Mouse (Mus musculus): ENCODE measurements around the gene Dact3.
A peak's percentile ranks its signal among the peaks of the same experiment; 100 is the strongest.

Gene Dact3

DNA sequence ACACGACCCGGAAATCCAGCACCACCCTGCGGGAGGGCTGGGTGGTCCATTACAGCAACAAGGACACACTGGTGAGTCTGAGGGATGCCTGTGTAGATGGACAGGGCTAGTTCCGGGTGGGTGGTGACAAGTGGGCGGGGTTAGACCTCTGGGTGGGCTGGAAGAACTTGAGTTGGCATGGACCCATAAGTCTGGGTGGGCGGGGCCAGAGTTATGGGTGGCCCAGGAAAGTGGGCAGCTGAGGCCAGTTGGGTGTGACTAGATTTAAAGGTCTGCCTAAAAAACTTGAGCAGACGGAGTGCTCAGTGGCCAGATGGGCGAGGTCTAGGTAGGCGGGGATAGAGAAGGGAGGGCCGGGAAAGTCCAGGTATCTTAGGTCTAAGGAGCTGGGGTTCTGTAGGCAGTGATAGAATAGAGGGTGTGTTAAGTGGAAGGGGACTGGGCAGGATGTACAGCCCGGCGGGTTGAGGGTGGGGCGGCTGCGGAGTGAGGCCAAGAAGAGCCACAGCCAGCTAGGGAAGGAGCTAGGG is 21.8 kb upstream of the Dact3 start:
- ATAC-seq (ENCODE audit: insufficient number of reproducible peaks, low FRiP score, low TSS enrichment), result no peak

DNA sequence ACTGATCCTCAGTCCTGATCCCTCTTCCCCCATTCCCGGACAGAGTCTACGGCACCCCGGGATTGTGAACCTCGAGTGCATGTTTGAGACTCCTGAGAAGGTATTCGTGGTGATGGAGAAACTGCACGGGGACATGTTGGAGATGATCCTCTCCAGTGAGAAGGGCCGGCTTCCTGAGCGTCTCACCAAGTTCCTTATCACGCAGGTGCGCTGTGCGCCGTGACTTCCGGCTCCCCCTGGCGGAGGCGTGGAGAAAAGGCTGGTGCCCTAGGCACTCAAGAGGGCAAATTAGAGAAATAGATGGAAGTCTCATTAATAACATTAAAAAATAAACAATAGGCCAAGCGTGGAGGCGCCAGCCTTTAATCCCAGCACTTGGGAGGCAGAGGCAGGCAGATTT is 16.8 kb upstream of the Dact3 start:
- ATAC-seq (ENCODE audit: insufficient number of reproducible peaks, low FRiP score, low TSS enrichment), result no peak; the same call in 1 of the 2 replicates

DNA sequence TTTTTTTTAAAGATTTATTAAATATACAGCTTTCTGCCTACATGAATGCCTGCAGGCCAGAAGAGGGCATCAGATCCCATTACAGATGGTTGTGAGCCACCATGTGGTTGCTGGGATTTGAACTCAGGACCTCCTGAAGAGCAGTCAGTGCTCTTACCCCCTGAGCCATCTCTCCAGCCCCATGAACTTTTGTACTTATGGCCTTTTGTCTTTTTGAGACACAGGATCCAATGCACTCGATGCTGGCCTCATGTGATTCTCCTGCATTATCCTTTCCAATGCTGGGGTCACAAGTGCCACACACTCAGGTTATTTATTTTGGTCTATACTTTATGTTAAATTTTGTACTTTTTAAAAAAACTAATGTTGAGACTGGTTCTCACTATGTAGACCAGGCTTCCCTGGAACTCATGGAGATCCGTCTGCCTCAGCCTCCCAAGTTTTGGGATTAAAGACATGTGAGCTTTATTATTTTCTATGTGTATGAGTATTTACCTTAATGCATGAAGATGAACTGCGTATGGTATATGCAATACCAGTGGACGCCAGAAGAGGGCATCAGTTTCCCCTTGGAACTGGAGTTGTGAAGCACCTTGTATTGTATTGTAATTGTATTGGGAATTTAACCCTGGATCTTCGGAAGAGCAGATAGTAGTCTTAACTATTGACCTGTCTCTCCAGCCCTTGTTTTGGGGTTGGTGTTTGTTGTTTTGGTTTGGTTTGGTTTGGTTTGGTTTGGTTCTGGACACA is 15.0 kb upstream of the Dact3 start:
- ATAC-seq (ENCODE audit: insufficient number of reproducible peaks, low FRiP score, low TSS enrichment), result no peak

DNA sequence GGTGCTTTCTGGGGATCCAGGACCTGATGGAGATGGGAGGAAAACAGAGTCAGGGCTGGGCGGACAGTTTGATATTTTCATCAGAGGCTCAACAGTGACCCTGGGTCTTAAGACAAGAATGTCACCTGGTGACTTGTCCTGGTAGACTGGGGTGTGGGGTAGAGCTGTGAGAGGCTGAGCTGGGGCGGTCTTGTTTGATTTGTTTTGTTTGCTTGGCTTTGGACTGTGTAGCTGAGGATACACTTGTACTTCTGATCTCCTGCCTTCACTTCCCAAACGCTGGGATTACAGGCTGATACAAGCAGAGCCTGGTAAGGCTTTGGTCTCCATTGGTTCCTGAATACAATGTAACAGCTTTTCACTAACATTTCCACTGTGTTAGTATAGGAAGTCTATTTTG is 7.6 kb upstream of the Dact3 start:
- ATAC-seq (ENCODE audit: insufficient number of reproducible peaks, low FRiP score, low TSS enrichment), result no peak

DNA sequence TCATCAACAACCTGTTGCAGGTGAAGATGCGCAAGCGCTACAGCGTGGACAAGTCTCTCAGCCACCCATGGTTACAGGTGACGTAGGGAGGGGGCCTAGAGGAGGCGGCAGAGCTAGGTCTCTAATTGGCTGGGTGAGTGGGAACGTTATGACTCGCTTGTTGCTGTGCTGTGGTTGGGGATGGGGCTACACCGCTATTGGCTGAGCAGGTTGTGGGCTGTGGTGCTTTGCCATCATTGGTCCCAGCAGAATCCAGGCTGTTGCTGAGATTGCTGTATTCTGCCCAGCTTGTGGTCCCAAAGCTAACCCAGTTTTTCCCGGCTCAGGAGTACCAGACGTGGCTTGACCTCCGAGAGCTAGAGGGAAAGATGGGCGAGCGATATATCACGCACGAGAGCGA is 5.6 kb upstream of the Dact3 start:
- peak; percentile 99 for ATAC-seq (ENCODE audit: insufficient number of reproducible peaks, low FRiP score, low TSS enrichment)

DNA sequence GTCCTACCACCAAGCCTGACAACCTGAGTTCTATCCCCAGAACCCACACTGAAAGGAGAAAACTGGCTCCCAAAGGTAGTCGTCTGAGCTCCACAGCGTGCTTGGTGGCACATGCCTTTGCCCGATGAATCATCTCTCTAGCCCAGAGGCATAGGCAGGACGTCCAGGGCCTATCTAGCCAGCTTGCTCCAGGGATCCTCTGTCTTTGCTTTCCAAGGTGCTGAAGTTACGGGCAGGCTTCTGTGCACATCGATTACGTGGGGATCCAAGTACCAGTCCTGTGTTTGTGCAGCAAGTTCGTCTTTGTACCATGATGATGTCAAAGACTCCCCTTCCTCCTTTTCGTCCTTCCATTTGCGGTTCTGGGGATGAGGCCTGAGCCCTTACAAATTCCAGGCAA is 3.5 kb upstream of the Dact3 start:
- ATAC-seq (ENCODE audit: insufficient number of reproducible peaks, low FRiP score, low TSS enrichment), result no peak

DNA sequence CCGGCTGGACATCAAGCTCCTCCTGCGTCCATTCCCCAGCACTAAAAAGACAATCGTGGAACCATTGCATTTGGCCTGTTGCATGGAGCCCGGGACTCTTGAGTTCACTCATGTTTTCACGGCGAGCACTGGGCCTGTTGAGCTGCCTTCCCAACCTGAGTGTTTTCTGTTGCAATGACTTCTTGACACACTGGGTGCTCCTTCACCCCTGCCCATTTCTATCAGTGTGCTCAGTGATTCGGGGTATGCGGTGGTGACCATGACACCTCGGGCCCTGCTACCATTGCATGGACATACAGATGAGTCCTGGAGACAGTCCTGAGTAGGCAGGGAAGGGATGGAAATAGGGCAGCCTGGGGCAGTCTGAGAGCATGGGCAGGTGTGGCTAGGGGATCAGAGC is 2.6 kb upstream of the Dact3 start:
- no peak for ATAC-seq (ENCODE audit: insufficient number of reproducible peaks, low FRiP score, low TSS enrichment)

DNA sequence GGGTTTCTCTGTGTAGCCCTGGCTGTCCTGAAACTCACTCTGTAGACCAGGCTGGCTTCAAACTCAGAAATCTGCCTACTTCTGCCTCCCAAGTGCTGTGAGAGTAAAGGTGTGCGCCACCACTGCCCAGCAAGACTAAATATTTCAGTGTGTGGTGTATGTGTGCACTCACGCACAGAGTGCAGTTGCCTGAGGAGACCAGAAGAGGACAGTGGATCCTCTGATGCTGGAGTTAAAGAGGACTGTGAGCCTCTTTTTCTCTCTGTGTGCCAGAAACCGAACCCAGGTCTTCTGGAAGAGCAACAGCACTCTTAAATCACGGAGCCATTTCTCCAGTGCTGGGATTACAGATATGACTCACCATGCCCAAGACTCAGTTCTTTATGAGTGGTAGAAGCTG is 1.7 kb upstream of the Dact3 start:
- ATAC-seq (ENCODE audit: insufficient number of reproducible peaks, low FRiP score, low TSS enrichment), result no peak

DNA sequence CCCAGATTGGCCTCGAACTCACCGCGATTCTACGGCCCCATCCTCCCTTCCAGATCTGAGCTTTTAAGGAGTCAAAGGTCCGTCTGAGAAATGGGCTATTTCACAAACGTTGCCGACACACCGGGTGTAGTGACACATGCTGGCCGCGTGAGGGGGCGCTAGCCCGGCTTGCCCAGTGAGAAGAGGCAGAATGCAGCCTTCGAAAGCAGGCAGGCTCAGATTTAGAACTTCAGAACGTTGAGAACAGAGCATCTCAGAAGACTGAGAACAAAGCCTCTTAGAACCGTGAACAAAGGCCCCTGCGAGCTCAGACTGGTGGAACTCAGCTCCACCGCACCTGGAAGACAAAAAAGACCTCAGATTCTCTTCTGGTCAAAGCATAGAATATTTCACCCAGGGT is 927 bp upstream of the Dact3 start:
- ATAC-seq (ENCODE audit: insufficient number of reproducible peaks, low FRiP score, low TSS enrichment), result no peak

DNA sequence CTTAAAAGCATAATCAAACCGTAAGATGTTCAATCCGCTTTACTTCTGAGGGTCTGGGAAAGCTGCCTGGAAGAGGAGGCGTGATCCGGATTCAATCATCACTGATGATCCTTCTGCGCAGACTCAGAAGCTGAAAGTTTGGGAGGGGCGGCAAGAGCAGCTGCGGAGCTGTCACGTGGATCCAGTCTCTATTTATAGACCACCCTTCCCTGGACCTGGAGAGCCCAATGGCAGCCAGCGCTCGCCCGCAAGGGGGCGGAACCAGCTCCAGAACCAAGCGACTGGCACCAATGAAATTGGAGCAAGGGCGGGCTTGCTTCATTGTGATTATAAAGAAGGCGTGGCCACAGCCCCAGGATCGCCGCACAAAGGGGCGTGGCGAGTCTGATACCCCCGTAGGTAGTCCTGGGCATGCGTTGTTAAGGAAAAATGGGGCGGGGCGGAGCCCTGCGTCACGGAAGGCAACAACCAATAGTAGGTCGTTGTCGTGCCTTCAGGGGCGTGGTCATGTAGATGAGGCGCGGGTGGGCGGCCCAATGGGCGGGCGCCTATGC is 284 bp upstream of the Dact3 start:
- ATAC-seq (ENCODE audit: insufficient number of reproducible peaks, low FRiP score, low TSS enrichment), result peak; percentile 90

DNA sequence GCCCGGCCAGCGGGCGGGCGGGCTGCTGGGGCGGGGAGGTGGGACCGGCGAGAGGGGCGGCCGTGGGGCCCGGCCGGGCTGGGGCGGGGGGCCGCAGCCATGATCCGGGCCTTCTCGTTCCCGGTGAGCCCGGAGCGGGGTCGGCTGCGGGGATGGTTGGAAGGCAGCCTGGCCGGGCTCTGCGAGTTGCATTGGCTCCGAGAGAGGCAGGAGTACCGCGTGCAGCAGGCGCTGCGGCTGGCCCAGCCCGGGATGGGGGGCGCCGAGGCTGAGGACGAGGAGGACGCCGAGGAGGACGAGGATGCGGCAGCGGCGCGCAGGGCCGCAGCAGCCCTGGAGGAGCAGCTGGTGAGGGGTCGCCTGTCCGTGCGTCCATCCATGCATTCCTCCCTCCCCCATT is 209 bp downstream of the Dact3 start:
- ATAC-seq (ENCODE audit: insufficient number of reproducible peaks, low FRiP score, low TSS enrichment), result peak; percentile 26; the same call in 1 of the 2 replicates

DNA sequence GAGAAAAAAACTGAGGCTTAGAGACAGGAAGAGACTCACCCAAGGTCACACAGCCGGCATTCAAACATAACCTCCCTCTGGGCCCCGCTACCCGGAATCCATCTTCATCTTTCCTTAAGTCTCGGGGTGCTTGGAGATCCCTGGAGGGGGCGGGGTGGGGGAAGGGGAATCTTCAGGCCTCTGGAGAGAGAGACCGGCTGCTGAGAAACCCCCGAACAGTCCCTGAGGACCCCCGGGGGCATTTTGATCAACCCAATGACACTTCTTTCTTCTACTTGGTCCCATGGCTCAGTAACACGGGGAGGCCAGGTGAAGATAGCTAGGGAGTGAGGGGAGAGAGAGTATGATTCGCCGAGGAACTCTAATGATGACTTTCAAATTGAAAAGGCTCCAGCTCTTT is 889 bp downstream of the Dact3 start:
- no peak for ATAC-seq (ENCODE audit: insufficient number of reproducible peaks, low FRiP score, low TSS enrichment)

DNA sequence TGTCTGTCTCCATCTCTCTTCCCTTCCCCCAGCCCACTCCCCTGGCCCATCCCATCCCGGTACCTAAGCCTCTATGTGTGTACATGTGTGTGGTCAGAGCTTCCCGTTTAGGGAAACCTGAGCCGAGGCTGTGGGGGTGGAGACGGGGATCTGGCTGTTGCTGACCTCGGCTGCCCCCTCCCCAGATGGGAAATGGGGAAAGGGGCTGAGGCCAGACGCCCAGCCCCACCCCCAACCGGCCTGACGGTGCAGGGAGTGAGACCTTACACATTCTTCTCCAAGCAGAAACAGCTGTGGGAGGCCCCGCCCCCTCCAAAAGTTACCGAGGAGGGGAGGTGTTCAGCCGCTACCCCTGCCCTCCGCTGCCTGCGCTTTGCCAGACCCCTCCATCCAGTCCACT is 1.5 kb downstream of the Dact3 start:
- ATAC-seq (ENCODE audit: insufficient number of reproducible peaks, low FRiP score, low TSS enrichment), result no peak

DNA sequence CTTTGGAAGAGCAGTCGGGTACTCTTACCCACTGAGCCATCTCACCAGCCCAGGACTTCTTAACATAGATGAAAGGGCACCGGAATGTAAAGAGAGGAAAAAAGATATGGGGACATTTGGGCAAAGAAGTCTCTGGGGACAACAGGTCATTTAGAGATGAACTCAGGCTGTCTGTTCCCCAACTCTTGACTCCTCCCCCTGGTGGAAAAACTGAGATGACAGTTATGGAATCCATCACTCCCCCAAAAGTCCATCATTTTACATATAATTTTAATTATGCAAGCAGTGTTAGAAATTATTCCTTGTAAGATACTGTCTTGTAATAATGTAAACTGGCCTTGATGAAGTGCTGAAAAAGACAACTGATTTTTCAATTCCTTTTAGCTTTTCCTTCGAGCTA is 2.6 kb downstream of the Dact3 start:
- no peak for ATAC-seq (ENCODE audit: insufficient number of reproducible peaks, low FRiP score, low TSS enrichment)

DNA sequence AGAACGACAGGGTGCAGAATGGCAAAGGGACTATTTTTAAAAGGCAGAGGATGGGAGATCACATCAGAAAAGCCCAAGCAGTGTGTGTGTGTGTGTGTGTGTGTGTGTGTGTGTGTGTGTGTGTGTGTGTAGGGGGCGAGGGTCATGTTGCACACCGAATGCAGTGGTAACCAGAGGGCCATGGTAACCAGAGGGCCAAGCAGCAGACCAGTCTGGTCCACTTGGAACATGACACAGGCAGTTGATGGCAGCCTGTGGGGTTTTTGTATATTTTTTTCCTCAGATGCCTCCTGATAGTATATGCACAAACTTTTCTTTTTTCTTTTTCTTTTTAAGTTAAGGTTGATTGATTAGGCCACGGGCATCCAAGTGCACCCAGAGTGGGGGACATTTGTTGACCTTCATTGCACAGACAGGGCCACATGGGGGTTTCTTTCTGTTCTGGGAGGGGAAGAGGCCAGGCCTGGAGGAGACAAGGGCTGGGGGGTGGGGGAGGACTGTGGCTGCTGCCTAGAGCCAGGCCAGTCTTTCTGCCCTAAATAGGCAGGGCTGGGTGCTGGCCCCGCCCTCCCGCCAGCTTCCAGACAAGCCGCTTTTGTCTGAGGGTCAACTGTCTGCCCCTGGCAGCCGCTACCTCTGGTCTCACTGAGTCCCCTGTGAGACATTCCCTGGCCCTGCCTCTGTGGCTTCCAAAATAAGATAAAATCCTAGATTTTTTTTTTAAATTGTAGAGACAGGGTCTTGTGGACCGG is 4.9 kb downstream of the Dact3 start:
- no peak for ATAC-seq (ENCODE audit: insufficient number of reproducible peaks, low FRiP score, low TSS enrichment)

DNA sequence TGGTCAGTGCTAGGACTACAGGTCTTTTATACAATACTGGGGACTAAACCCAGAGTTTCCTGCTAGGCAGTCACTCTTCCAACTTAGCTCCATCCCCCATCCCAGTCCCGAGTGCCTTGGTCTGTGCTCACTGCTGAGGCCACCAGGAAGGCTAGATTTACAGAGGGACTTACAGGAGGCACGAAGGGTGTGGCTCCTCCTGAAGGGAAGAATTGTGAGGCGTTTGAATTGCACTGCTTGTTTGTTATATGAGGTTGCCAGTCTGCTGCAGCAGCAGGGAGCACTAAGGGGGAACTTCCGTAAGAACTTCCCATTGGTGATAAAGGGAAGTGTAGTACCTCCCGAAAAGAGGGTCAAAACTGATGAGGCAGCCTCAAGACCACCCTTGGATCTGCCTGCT is 5.5 kb downstream of the Dact3 start:
- ATAC-seq (ENCODE audit: insufficient number of reproducible peaks, low FRiP score, low TSS enrichment), result no peak

DNA sequence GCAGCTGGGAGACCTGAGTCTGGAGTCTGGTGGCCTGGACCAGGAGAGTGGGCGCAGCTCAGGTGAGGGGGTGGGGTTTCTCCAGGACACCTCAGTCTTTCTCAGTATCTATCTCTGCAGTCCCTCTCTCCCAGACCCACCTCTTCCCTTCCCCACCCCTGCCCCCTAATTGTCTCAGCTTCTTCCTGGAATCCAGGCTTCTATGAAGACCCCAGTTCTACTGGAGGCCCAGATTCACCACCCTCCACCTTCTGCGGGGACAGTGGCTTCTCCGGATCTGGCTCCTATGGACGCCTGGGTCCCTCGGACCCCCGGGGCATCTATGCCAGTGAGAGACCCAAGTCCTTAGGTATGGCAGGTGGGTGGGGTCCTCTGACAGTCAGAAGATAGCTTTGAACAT is 8.0 kb downstream of the Dact3 start:
- no peak for ATAC-seq (ENCODE audit: insufficient number of reproducible peaks, low FRiP score, low TSS enrichment)

DNA sequence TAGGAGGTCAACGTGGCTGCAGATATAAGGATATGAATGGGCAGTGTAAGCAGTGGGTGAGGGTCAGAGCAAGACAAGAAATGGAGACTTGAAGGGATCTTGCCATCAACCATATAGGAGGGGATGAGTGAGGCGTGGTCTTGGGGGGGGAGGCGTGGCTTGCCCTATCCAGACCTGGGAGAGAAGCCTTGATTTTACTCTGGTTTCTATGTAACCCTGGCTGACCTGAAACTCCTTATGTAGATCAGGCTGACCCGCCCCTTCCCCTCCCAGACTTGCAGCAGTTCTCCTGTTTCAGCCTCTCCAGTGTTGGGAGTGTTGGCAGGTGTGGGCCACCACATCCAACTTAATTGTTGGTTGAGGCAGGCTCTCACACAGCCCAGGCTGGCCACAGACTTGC is 9.2 kb downstream of the Dact3 start:
- ATAC-seq (ENCODE audit: insufficient number of reproducible peaks, low FRiP score, low TSS enrichment), result no peak

DNA sequence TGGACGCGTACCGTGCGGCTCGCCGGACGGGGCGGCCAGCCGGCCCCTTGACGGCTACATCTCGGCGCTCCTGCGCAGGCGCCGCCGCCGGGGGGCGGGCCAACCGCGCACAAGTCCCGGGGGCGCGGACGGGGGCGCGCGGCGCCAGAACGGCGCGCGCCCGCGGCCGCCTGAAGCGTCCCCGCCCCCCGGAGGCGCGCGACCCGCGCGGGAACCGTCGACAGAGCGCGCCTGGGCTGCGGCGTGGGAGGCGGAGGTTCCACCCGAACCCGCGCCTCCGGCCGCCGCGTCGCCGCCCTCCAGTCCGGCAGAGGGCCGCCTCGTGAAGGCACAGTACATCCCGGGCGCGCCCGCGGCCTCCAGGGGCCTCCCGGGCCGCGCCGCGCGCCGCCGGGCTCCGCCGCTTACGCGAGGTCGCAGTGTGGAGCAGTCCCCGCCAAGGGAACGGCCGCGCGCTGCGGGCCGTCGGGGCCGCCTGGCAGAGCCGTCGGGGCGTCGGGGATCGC is 10.2 kb downstream of the Dact3 start:
- ATAC-seq (ENCODE audit: insufficient number of reproducible peaks, low FRiP score, low TSS enrichment), result no peak

DNA sequence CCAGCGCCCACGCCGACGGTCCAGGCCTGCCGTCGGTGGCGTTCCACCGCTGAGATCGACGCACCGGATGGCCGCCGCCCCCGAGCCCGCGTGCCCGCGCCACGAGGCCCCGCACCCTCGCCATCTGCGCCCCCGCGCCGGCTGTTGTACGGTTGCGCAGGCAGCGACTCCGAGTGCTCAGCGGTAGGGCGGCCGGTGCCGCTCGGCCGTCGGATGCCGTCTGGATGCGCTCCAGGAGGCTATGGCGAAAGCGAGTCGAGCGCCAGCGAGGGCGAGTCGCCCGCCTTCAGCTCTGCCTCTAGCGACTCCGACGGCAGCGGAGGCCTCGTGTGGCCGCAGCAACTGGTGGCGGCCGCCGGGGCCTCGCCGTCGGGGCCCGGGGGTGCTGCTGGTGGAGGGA is 10.8 kb downstream of the Dact3 start:
- no peak for ATAC-seq (ENCODE audit: insufficient number of reproducible peaks, low FRiP score, low TSS enrichment)

DNA sequence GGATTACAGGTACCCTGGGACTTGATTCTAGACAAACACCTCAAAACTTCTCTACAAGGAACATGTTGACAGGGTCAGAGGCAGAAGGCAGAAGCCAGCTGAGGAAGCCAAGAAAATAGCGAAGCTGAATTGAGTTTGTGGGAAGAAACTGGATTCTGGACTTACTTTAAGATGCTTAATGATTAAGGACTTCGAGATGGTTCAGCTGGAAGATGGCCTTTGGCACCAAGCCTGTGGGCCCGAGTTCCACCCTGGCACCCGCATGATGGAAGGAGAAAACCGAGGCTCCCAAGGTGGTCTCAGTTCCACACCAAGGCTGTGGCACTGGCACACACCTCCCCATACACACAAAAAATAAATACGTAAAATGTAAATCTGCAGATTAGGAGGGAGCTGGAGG is 15.4 kb downstream of the Dact3 start:
- no peak for ATAC-seq (ENCODE audit: insufficient number of reproducible peaks, low FRiP score, low TSS enrichment)

All from cerebellum, adult (tissue).